Mouse (Mus musculus) embryonic fibroblast, embryonic 13.5 days (primary cell): Measurements from ENCODE around the gene Rhox3g. TPM values are rescaled to one million over a fixed set of nuclear protein-coding genes. Genes with fewer than 3 reads are reported as not detected.
"Not testable (repeated sequence)": the region's sequence is repeated elsewhere in the genome, so short reads cannot be mapped to it uniquely, and the experiment has no call there.

ENCODE experiments used
- H3K27ac ChIP-seq: 2 replicates; pipeline ENCODE4 v1.5.1; 2012; ENCODE audit warnings: low read length, control low read depth, inconsistent platforms; ENCODE audit not compliant: insufficient read depth
- H3K4me1 ChIP-seq: 2 replicates; pipeline ENCODE4 v1.6.1; 2011; ENCODE audit warnings: low read length; ENCODE audit not compliant: control insufficient read depth, insufficient read depth
- H3K4me3 ChIP-seq: 2 replicates; pipeline ENCODE4 v1.5.1; 2011; ENCODE audit warnings: mild to moderate bottlenecking, control low read depth, low read length; ENCODE audit not compliant: insufficient read depth
- polyA plus RNA-seq: library from polyadenylated mRNA; stranded (reverse); fragments of >200 nt; gene quantifications from 2 replicates; pipeline ENCODE4 v1.2.4, GENCODE M21; 2011; ENCODE audit warnings: low read depth; ENCODE audit not compliant: missing spikeins, insufficient read length

Gene Rhox3g
- polyA plus RNA-seq, result not detected in 2 replicates

- not testable (repeated sequence) for H3K27ac ChIP-seq, H3K4me3 ChIP-seq, H3K4me1 ChIP-seq
Measured at GRCm38 (mm10) chrX:37628512-37628911, at the start of gene Rhox3g. Rhox3g (minus strand) TSS chrX:37628612.

GRCm38 (mm10) chrX:37673177-37673576, 44.8 kb upstream of the Rhox3g start, which contains the start of gene Rhox2h:
Rhox2h (minus strand) TSS chrX:37673277.
- H3K4me1 ChIP-seq, H3K4me3 ChIP-seq, H3K27ac ChIP-seq: not testable (repeated sequence)

DNA sequence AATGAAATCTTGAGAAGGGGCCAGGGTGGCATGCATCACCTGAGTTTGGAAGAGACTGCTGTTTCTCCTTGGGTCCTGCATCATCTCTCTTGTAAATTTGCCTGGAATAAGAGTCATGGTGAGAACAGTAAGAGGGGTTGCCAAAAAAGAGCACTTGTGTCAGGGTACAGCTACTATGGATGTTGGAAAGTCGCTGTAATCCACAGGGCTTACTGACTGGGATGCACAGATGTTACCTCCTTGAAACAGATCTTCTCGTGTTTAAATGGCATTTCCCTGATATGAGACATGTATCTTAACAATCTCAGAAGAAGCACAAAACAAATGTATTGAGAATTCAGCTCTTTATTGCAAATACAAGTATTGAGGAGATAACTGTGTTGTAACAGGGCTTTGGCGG, 40.3 kb upstream of the Rhox3g start, which contains the start of gene Rhox3h:
Gene Rhox3h, minus strand, starts transcription at position 101 of the 400 bp plus-strand sequence.
- H3K4me1 ChIP-seq, H3K27ac ChIP-seq, H3K4me3 ChIP-seq: not testable (repeated sequence)

DNA sequence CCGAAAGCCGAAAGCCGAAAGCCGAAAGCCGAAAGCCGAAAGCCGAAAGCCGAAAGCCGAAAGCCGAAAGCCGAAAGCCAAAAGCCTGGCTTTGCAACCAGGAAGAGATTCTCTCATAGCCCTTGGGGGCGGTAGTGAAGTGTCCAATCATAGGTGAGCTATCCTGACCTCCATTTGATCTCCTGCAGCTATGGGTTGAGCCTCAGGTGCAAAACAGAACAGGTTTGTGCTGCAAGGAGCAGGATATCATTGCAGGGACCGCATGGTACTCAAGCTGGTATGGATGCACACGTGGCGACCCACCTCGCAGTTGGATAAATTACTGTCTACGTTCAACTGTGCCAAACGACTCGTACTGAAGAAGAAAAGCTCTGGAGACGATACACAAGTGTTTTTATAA, 22.8 kb upstream of the Rhox3g start, which contains the start of gene Rhox4g:
Gene Rhox4g, minus strand, starts transcription at position 101 of the 400 bp plus-strand sequence.
- not testable (repeated sequence) for H3K4me1 ChIP-seq, H3K27ac ChIP-seq, H3K4me3 ChIP-seq

GRCm38 (mm10) chrX:37643370-37643769, 15.0 kb upstream of the Rhox3g start, which contains the start of gene Rhox2g:
Rhox2g (minus strand) TSS chrX:37643470.
- H3K4me3 ChIP-seq, H3K4me1 ChIP-seq, H3K27ac ChIP-seq: not testable (repeated sequence)

DNA sequence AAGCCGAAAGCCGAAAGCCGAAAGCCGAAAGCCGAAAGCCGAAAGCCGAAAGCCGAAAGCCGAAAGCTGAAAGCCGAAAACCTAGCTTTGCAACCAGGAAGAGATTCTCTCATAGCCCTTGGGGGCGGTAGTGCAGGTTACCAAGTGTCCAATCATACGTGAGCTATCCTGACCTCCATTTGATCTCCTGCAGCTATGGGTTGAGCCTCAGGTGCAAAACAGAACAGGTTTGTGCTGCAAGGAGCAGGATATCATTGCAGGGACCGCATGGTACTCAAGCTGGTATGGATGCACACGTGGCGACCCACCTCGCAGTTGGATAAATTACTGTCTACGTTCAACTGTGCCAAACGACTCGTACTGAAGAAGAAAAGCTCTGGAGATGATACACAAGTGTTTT, 20.8 kb downstream of the Rhox3g start, which contains the start of gene Rhox4f:
Gene Rhox4f, minus strand, starts transcription at position 101 of the 400 bp plus-strand sequence.
- H3K27ac ChIP-seq, H3K4me3 ChIP-seq, H3K4me1 ChIP-seq: not testable (repeated sequence)

- not testable (repeated sequence) for H3K27ac ChIP-seq, H3K4me1 ChIP-seq, H3K4me3 ChIP-seq
Measured at GRCm38 (mm10) chrX:37580692-37581091, 47.7 kb downstream of the Rhox3g start, which contains the start of gene Rhox3f. Rhox3f (plus strand) TSS chrX:37580992.

Other genes with a start within 250 kb of the Rhox3g start
- gene Rhox3a2, start 248.6 kb downstream of the Rhox3g start, polyA plus RNA-seq, result not detected in 2 replicates
- gene Rhox4a2, start 237.8 kb downstream of the Rhox3g start, polyA plus RNA-seq, result not detected in 2 replicates
- not detected in 2 replicates for gene Rhox2b, start 216.5 kb downstream of the Rhox3g start, polyA plus RNA-seq
- not detected in 2 replicates for gene Rhox4b, start 196.1 kb downstream of the Rhox3g start, polyA plus RNA-seq
- gene Rhox2c, start 174.9 kb downstream of the Rhox3g start, polyA plus RNA-seq, result not detected in 2 replicates
- gene Rhox3c, start 170.0 kb downstream of the Rhox3g start, polyA plus RNA-seq, result not detected in 2 replicates
- not detected in 2 replicates for gene Rhox4c, start 148.3 kb downstream of the Rhox3g start, polyA plus RNA-seq
- gene Rhox2d, start 135.2 kb downstream of the Rhox3g start, polyA plus RNA-seq, result not detected in 2 replicates
- not detected in 2 replicates for gene Rhox4d, start 114.3 kb downstream of the Rhox3g start, polyA plus RNA-seq
- gene Rhox2e, start 98.2 kb downstream of the Rhox3g start, polyA plus RNA-seq, result not detected in 2 replicates
- gene Rhox3e, start 86.6 kb downstream of the Rhox3g start, polyA plus RNA-seq, result not detected in 2 replicates
- not detected in 2 replicates for gene Rhox4e, start 71.2 kb downstream of the Rhox3g start, polyA plus RNA-seq
- not detected in 2 replicates for gene Rhox2f, start 57.2 kb downstream of the Rhox3g start, polyA plus RNA-seq
- not detected in 2 replicates for gene Rhox3f, start 47.6 kb downstream of the Rhox3g start, polyA plus RNA-seq
- gene Rhox4f, start 20.9 kb downstream of the Rhox3g start, polyA plus RNA-seq, result not detected in 2 replicates
- gene Rhox2g, start 14.9 kb upstream of the Rhox3g start, polyA plus RNA-seq, result not detected in 2 replicates
- gene Rhox4g, start 22.7 kb upstream of the Rhox3g start, polyA plus RNA-seq, result not detected in 2 replicates
- not detected in 2 replicates for gene Rhox3h, start 40.2 kb upstream of the Rhox3g start, polyA plus RNA-seq
- gene Rhox2h, start 44.7 kb upstream of the Rhox3g start, polyA plus RNA-seq, result not detected in 2 replicates
- gene Rhox5, start 176.2 kb upstream of the Rhox3g start, polyA plus RNA-seq, result not detected in 2 replicates
- not detected in 2 replicates for gene Rhox6, start 198.3 kb upstream of the Rhox3g start, polyA plus RNA-seq
- gene Rhox7a, start 203.1 kb upstream of the Rhox3g start, polyA plus RNA-seq, result not detected in 2 replicates